Comparison of ENCODE assay signal across 29 mouse cellular contexts in the genomic region with DNA sequence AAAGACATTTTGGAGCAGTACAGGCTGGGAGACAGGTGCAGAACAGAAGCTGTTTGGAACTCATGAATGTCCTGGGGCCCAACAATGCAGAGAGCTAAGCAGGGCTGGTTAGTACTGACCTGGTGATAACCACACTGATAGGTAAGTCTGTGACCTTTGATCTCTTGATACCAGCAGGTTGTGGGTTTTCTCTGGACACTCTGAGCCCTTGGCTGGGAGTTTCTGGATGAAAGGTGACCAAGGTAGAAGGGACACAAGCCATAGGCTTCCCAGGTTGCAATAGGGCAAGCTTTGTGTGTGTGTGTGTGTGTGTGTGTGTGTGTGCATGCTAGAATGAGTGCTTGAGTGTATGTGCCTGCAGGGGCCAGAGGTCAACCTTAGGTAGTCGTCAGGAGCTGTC. TPM values are rescaled to one million over a fixed set of nuclear protein-coding genes. Genes with fewer than 3 reads are reported as not detected.
A peak's percentile ranks its signal among the peaks of the same experiment; 100 is the strongest.
DNase-seq lines count a peak whose midpoint lies in the region; ATAC-seq and TF ChIP-seq lines count a peak whose summit lies in the region.
"Had no signal": no experiment of that assay in that cellular context is flagged by ENCODE, and none has a peak within 500 bp of the region (broad histone marks: within the 10 kb centered on the region; RNA-seq: fewer than 3 reads in every experiment).

No protein-coding gene starts in this region.

- H3K4me2 ChIP-seq in liver, embryonic 13.5 days = no peak overlapping the region
- H3K4me2 ChIP-seq in intestine, embryonic 16.5 days (ENCODE audit: low read depth, low read length) = no peak overlapping the region
- H3K4me2 ChIP-seq in liver, postnatal 0 days (ENCODE audit: low read depth, low read length) = no peak overlapping the region
- H3K4me2 ChIP-seq: embryonic facial prominence, embryonic 13.5 days; forebrain, embryonic 12.5 days; forebrain, embryonic 15.5 days; heart, embryonic 13.5 days; hindbrain, embryonic 14.5 days had no signal

- peaks cover 29% of the 10 kb centered on the region for H3K36me3 ChIP-seq in liver, embryonic 13.5 days
- peaks cover 2% of the 10 kb centered on the region; the same call in 1 of the 2 replicates for H3K36me3 ChIP-seq in intestine, embryonic 16.5 days (ENCODE audit: control insufficient read depth, insufficient read depth, low read length)
- H3K36me3 ChIP-seq in liver, postnatal 0 days (replicated peaks; ENCODE audit: insufficient read depth, low read length) = peaks cover 9% of the 10 kb centered on the region
- H3K36me3 ChIP-seq in embryonic facial prominence, embryonic 10.5 days (replicated peaks) = peaks cover 36% of the 10 kb centered on the region

- no peaks in the 10 kb centered on the region for H3K9me3 ChIP-seq in liver, embryonic 13.5 days (replicated peaks)
- H3K9me3 ChIP-seq in intestine, embryonic 16.5 days (ENCODE audit: control insufficient read depth, low read length) = no peaks in the 10 kb centered on the region
- H3K9me3 ChIP-seq in liver, postnatal 0 days (ENCODE audit: low read length) = no peaks in the 10 kb centered on the region
- no peaks in the 10 kb centered on the region for H3K9me3 ChIP-seq in embryonic facial prominence, embryonic 10.5 days
- H3K9me3 ChIP-seq: embryonic facial prominence, embryonic 13.5 days; forebrain, embryonic 12.5 days; forebrain, embryonic 15.5 days; G1E; heart, embryonic 10.5 days; heart, embryonic 13.5 days had no signal

- H3K27me3 ChIP-seq in liver, embryonic 13.5 days = no peaks in the 10 kb centered on the region
- H3K27me3 ChIP-seq in intestine, embryonic 16.5 days (replicated peaks; ENCODE audit: control insufficient read depth, insufficient read depth, low read length) = no peaks in the 10 kb centered on the region
- H3K27me3 ChIP-seq in liver, postnatal 0 days (ENCODE audit: insufficient read depth, low read length) = no peaks in the 10 kb centered on the region
- no peaks in the 10 kb centered on the region for H3K27me3 ChIP-seq in embryonic facial prominence, embryonic 10.5 days (replicated peaks; ENCODE audit: low read depth, poor library complexity, severe bottlenecking)
- H3K27me3 ChIP-seq: CH12.LX; embryonic facial prominence, embryonic 13.5 days; forebrain, embryonic 12.5 days; forebrain, embryonic 15.5 days; heart, embryonic 13.5 days; Patski had no signal

- TF ChIP-seq EP300 in liver, postnatal 0 days (IDR thresholded peaks at IDR 0.05; ENCODE audit: low read depth) = no peak

- H3K4me3 ChIP-seq in liver, embryonic 13.5 days (replicated peaks) = no peak overlapping the region
- H3K4me3 ChIP-seq in intestine, embryonic 16.5 days (ENCODE audit: low read length) = no peak overlapping the region
- no peak overlapping the region for H3K4me3 ChIP-seq in liver, postnatal 0 days (ENCODE audit: low read depth, low read length)
- H3K4me3 ChIP-seq in embryonic facial prominence, embryonic 10.5 days = no peak overlapping the region
- H3K4me3 ChIP-seq: embryonic facial prominence, embryonic 13.5 days; erythroblast, embryonic 14.5 days; forebrain, embryonic 12.5 days; forebrain, embryonic 15.5 days; heart, adult 2 months; heart, embryonic 10.5 days; heart, embryonic 13.5 days had no signal

- no peak for DNase-seq in liver, embryonic 13.5 days
- DNase-seq in liver = no peak
- DNase-seq in liver, postnatal 0 days = no peak
- DNase-seq in kidney, postnatal 25 days = no peak
- DNase-seq in embryonic facial prominence, embryonic 10.5 days (ENCODE audit: low spot score) = no peak
- DNase-seq: adrenal gland, adult 2 months; adrenal gland, postnatal 14 days; B cell, adult 2 months; cerebellum, adult 11 months; cerebellum, adult 2 months; cerebellum, adult 9-11 months; cerebellum, postnatal 25 days; gastrocnemius, postnatal 10 days; gastrocnemius, postnatal 36 days; heart, adult 2 months; heart, postnatal 14 days; heart, postnatal 4 days had no signal

- no peak overlapping the region for H3K27ac ChIP-seq in liver, embryonic 13.5 days
- no peak overlapping the region for H3K27ac ChIP-seq in intestine, embryonic 16.5 days (ENCODE audit: low read length)
- no peak overlapping the region for H3K27ac ChIP-seq in liver, postnatal 0 days (ENCODE audit: low read depth)
- no peak overlapping the region for H3K27ac ChIP-seq in embryonic facial prominence, embryonic 10.5 days (replicated peaks)
- H3K27ac ChIP-seq: embryonic facial prominence, embryonic 13.5 days; forebrain, embryonic 12.5 days; forebrain, embryonic 15.5 days; heart, adult 2 months; heart, embryonic 10.5 days; heart, embryonic 13.5 days; hindbrain, embryonic 14.5 days; hindbrain, postnatal 0 days had no signal

- 57% methylated on average over 1 of the region's 1 CpGs for WGBS in liver, embryonic 13.5 days (ENCODE audit: insufficient replicate concordance)
- WGBS in intestine, embryonic 16.5 days = 20% methylated on average over 1 of the region's 1 CpGs
- WGBS in liver, postnatal 0 days (ENCODE audit: insufficient replicate concordance) = 36% methylated on average over 1 of the region's 1 CpGs
- WGBS in embryonic facial prominence, embryonic 10.5 days = 81% methylated on average over 1 of the region's 1 CpGs

- H3K4me1 ChIP-seq in liver, embryonic 13.5 days (replicated peaks) = no peaks in the 10 kb centered on the region
- H3K4me1 ChIP-seq in intestine, embryonic 16.5 days (ENCODE audit: control insufficient read depth, insufficient read depth, low read length) = 0 out of 2 replicates have a peak, but pooled peaks cover 5% of the 10 kb centered on the region
- peaks cover 4% of the 10 kb centered on the region; the same call in 1 of the 2 replicates for H3K4me1 ChIP-seq in liver, postnatal 0 days (ENCODE audit: insufficient read depth)
- H3K4me1 ChIP-seq in embryonic facial prominence, embryonic 10.5 days = no peaks in the 10 kb centered on the region; the same call in 1 of the 2 replicates
- H3K4me1 ChIP-seq: embryonic facial prominence, embryonic 13.5 days; forebrain, embryonic 12.5 days; forebrain, embryonic 15.5 days had no signal

- H3K9ac ChIP-seq in liver, embryonic 13.5 days = no peak overlapping the region
- H3K9ac ChIP-seq in intestine, embryonic 16.5 days (ENCODE audit: low read depth, low read length) = no peak overlapping the region
- H3K9ac ChIP-seq in liver, postnatal 0 days (replicated peaks) = no peak overlapping the region
- H3K9ac ChIP-seq: embryonic facial prominence, embryonic 13.5 days; forebrain, embryonic 12.5 days; forebrain, embryonic 15.5 days; heart, embryonic 13.5 days; hindbrain, embryonic 14.5 days had no signal

- ATAC-seq in liver, embryonic 13.5 days (ENCODE audit: low read depth) = peak; percentile 23; the same call in 1 of the 2 replicates
- peak; percentile 37; the same call in 1 of the 2 replicates for ATAC-seq in intestine, embryonic 16.5 days
- ATAC-seq in liver, postnatal 0 days = peak; percentile 51
- ATAC-seq: forebrain, embryonic 15.5 days; hindbrain, postnatal 0 days; Patski had no signal

- no peak for TF ChIP-seq CTCF in liver, postnatal 0 days (IDR thresholded peaks at IDR 0.05; ENCODE audit: low read depth)

RNA-seq across cellular contexts. Expression of a gene that starts 15.7 kb away (rescaled TPM):
- 1.4 and 1.7 TPM in 2 replicates for polyA plus RNA-seq in liver, embryonic 13.5 days (2015; fragmentation: Nextera tagmentation; extraction: Ambion mirVana)
- polyA plus RNA-seq in intestine, embryonic 16.5 days (2015; fragmentation: Nextera tagmentation; extraction: Ambion mirVana) = 2.8 and 3.9 TPM in 2 replicates
- 0.98 and 1.1 TPM in 2 replicates for polyA plus RNA-seq in liver, postnatal 0 days (2015; fragmentation: Nextera tagmentation; extraction: Ambion mirVana)
- polyA plus RNA-seq in embryonic facial prominence, embryonic 10.5 days (2016; fragmentation: Nextera tagmentation; extraction: Ambion mirVana) = 7.4 and 7.5 TPM in 2 replicates

RNA-seq across cellular contexts. Expression of a gene that starts 21.6 kb away (rescaled TPM):
- polyA plus RNA-seq in liver, embryonic 13.5 days (2015; fragmentation: Nextera tagmentation; extraction: Ambion mirVana) = 6.1 and 6.9 TPM in 2 replicates
- 10.8 and 13.5 TPM in 2 replicates for polyA plus RNA-seq in intestine, embryonic 16.5 days (2015; fragmentation: Nextera tagmentation; extraction: Ambion mirVana)
- polyA plus RNA-seq in liver, postnatal 0 days (2015; fragmentation: Nextera tagmentation; extraction: Ambion mirVana) = 6.1 and 8.0 TPM in 2 replicates
- 20.8 and 23.9 TPM in 2 replicates for polyA plus RNA-seq in embryonic facial prominence, embryonic 10.5 days (2016; fragmentation: Nextera tagmentation; extraction: Ambion mirVana)
